Mouse (Mus musculus): ENCODE data around the gene 1700019D03Rik.

DNA sequence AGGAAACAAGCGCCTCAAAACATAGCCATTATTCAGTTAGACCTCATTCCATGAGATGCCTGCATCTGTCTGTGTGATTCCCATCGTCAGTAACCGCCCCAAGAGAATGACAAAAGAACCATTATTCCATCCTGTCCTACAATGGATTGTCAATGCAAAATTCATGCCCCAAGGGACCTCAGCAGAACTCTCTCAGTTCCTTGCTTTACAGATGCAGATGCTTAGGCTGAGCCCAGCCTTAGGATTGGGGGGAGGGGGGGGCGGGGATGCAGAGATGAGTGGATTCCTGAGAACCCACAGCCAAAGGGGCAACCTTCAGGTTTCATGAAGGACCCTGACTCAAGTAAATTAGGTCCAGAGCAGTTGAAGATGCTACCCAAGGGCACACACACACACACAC, 66.4 kb downstream of the 1700019D03Rik start:
- TF ChIP-seq CTCF (IDR thresholded peaks at IDR 0.05; ENCODE audit: low read depth) (no peak), EP300 (IDR thresholded peaks at IDR 0.05; ENCODE audit: low read depth) (no peak)

Data from liver, postnatal 0 days (tissue).